Mouse (Mus musculus) heart, embryonic 12.5 days (tissue): ENCODE data around the gene Nmur2. TPM values are rescaled to one million over a fixed set of nuclear protein-coding genes. Genes with fewer than 3 reads are reported as not detected.

Experiments
- ATAC-seq: fragments of 200-750 bp; cut with Nextera tagmentation; 2 replicates; pipeline ENCODE4 v1.8.0; 2017; ENCODE audit warnings: moderate TSS enrichment, moderate library complexity; ENCODE audit not compliant: insufficient number of reproducible peaks, low FRiP score
- H3K27ac ChIP-seq: fragments of 300-500 bp; sonication (generic); 2 replicates; pipeline ENCODE4 v1.5.1; 2016; ENCODE audit warnings: mild to moderate bottlenecking, moderate library complexity; ENCODE audit not compliant: poor library complexity, severe bottlenecking
- H3K27me3 ChIP-seq: fragments of 300-500 bp; sonication (generic); replicated peaks from 2 replicates; pipeline ENCODE4 v1.6.1; 2016; ENCODE audit warnings: mild to moderate bottlenecking, moderate library complexity
- H3K36me3 ChIP-seq: fragments of 300-500 bp; sonication (generic); 2 replicates; pipeline ENCODE4 v1.6.1; 2016; ENCODE audit warnings: mild to moderate bottlenecking, moderate library complexity
- H3K4me1 ChIP-seq: fragments of 300-500 bp; sonication (generic); replicated peaks from 2 replicates; pipeline ENCODE4 v1.6.1; 2016; ENCODE audit warnings: mild to moderate bottlenecking
- H3K4me2 ChIP-seq: fragments of 300-500 bp; sonication (generic); 2 replicates; pipeline ENCODE4 v1.6.1; 2016; ENCODE audit warnings: mild to moderate bottlenecking, moderate library complexity
- H3K4me3 ChIP-seq: fragments of 300-500 bp; sonication (generic); 2 replicates; pipeline ENCODE4 v1.5.1; 2016; ENCODE audit warnings: mild to moderate bottlenecking
- H3K9ac ChIP-seq: fragments of 300-500 bp; sonication (generic); 2 replicates; pipeline ENCODE4 v1.6.1; 2016; ENCODE audit warnings: mild to moderate bottlenecking, moderate library complexity
- H3K9me3 ChIP-seq: fragments of 300-500 bp; sonication (generic); replicated peaks from 2 replicates; pipeline ENCODE4 v1.6.1; 2016; ENCODE audit warnings: mild to moderate bottlenecking, moderate library complexity
- WGBS: fragments of 180-500 bp; shearing (Covaris S2); methylation state at CpG from one replicate; pipeline ENCODE4 v1.1.7; 2016; 5-methylcytosine and 5-hydroxymethylcytosine counted together
- polyA plus RNA-seq: library from polyadenylated mRNA; unstranded; fragments of >200 nt; fragmentation: Nextera tagmentation; extraction: Ambion mirVana; gene quantifications from 2 replicates; pipeline ENCODE4 v1.2.1, GENCODE M21; 2016

The Nmur2 gene
- polyA plus RNA-seq, 1 experiment from 2014 or later: not detected

GRCm38 (mm10) chr11:56012396-56012795 lies 28.4 kb downstream of the Nmur2 start:
- H3K4me1 ChIP-seq: no peaks in the 10 kb centered on the region
- no peaks in the 10 kb centered on the region for H3K9me3 ChIP-seq
- no peak overlapping the region for H3K4me3 ChIP-seq
- H3K27me3 ChIP-seq: 0 out of 2 replicates have a peak, but pooled peaks cover 5% of the 10 kb centered on the region
- H3K9ac ChIP-seq: no peak overlapping the region
- no peak for ATAC-seq
- no peak overlapping the region for H3K27ac ChIP-seq
- no peak overlapping the region for H3K4me2 ChIP-seq
- H3K36me3 ChIP-seq: no peaks in the 10 kb centered on the region
- 49% methylated on average over 2 of the region's 2 CpGs for WGBS

- no peak overlapping the region for H3K4me3 ChIP-seq
- WGBS: 68% methylated on average over 3 of the region's 3 CpGs
Measured at GRCm38 (mm10) chr11:56008277-56008676, 32.5 kb downstream of the Nmur2 start.

DNA sequence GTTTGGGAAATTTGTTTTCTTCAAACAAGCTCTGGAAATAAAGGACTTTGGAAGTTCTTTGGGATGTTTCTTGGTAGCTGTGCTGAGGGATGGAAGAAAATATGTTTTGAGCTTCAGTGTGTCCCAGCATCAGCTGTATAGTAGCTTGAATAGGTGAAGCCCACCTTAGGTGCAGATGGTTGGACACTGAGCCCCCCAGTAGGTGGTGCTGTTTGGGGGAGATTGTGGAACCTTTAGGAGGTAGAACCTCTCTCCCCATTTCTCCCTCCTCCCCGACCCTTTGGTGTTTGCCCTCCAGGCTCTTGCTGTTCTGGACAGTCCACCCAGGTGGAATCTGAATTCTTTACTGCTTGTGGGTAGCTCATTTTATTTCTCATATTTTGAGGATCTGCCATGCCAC lies 48.0 kb downstream of the Nmur2 start:
- Histone ChIP-seq H3K4me3 (no peak overlapping the region), H3K27ac (no peak overlapping the region), H3K9ac (no peak overlapping the region), H3K27me3 (no peaks in the 10 kb centered on the region; the same call in 1 of the 2 replicates), H3K4me1 (no peaks in the 10 kb centered on the region), H3K4me2 (no peak overlapping the region), H3K9me3 (no peaks in the 10 kb centered on the region), H3K36me3 (no peaks in the 10 kb centered on the region)
- no peak for ATAC-seq
- 33% methylated on average over 1 of the region's 1 CpGs for WGBS

More at GRCm38 (mm10) chr11:56008277-56008676, 32.5 kb downstream of the Nmur2 start:
- Histone ChIP-seq H3K4me1 (no peaks in the 10 kb centered on the region), H3K27me3 (0 out of 2 replicates have a peak, but pooled peaks cover 5% of the 10 kb centered on the region), H3K9ac (no peak overlapping the region), H3K36me3 (no peaks in the 10 kb centered on the region), H3K27ac (no peak overlapping the region), H3K4me2 (no peak overlapping the region), H3K9me3 (no peaks in the 10 kb centered on the region)
- ATAC-seq: no peak

- WGBS: 66% methylated on average over 3 of the region's 3 CpGs
- Histone ChIP-seq H3K4me3 (no peak overlapping the region), H3K27ac (no peak overlapping the region), H3K27me3 (no peaks in the 10 kb centered on the region; the same call in 1 of the 2 replicates), H3K4me2 (no peak overlapping the region), H3K36me3 (no peaks in the 10 kb centered on the region), H3K4me1 (no peaks in the 10 kb centered on the region), H3K9ac (no peak overlapping the region), H3K9me3 (no peaks in the 10 kb centered on the region)
- ATAC-seq: no peak
Measured at GRCm38 (mm10) chr11:55992148-55992547, 48.7 kb downstream of the Nmur2 start.

DNA sequence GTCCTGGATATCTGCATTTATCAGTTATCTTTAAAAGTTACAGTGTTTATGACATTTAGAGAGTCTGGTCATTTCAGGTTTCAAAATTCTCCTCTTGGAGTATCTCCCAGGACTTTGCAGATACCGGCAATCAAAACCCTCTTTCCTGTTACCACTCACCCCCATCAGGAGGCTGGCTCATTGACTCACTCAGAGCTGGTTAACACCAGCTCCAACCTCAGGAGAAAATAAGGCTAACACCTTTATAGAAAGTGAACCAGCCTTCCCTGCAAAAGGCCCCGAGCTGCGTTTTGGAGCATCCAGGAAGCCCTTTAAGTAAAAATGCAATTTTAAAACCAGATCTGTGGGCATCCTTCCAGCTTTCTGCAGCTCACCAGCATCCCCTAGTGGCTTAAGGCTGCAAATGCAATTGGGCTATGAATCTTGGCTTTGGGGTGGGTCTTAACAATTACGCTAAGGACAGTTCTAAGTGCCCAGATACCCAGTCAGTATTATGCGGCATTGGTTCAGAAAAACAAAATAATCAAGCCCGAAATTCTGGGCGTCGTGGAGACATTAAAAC lies 49.2 kb downstream of the Nmur2 start:
- no peaks in the 10 kb centered on the region for H3K36me3 ChIP-seq

GRCm38 (mm10) chr11:55984643-55985042 lies 56.2 kb downstream of the Nmur2 start:
- H3K27ac ChIP-seq: no peak overlapping the region
- no peak overlapping the region for H3K4me3 ChIP-seq
- H3K4me2 ChIP-seq: no peak overlapping the region
- no peaks in the 10 kb centered on the region for H3K4me1 ChIP-seq
- no peak overlapping the region for H3K9ac ChIP-seq
- H3K36me3 ChIP-seq: no peaks in the 10 kb centered on the region
- 66% methylated on average over 3 of the region's 3 CpGs for WGBS
- H3K9me3 ChIP-seq: no peaks in the 10 kb centered on the region
- H3K27me3 ChIP-seq: no peaks in the 10 kb centered on the region
- no peak for ATAC-seq

More for the DNA sequence above, 49.2 kb downstream of the Nmur2 start:
- Histone ChIP-seq H3K4me2 (no peak overlapping the region), H3K27me3 (no peaks in the 10 kb centered on the region; the same call in 1 of the 2 replicates), H3K27ac (no peak overlapping the region), H3K4me1 (no peaks in the 10 kb centered on the region), H3K4me3 (no peak overlapping the region), H3K9me3 (no peaks in the 10 kb centered on the region), H3K9ac (no peak overlapping the region)
- WGBS: 9% methylated on average over 8 of the region's 8 CpGs
- no peak for ATAC-seq

DNA sequence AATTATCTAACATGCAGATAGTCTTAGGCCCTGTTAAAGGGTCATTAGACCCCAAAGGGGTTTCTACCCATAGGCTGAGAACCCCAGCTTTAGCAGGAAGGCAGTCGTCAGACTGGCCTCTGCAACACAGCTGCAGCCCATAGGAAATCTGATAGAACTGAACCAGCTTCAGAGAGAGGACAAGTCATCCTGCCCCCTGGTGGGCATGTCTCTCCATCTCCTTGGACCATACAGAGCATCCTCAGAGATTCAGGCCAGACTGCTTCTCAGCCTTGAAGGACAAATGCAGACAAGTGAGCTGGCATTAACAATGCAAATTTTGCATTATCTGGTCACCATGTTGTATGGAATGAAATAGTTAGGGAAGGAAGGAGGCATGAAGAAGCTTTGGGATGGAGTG lies 59.2 kb downstream of the Nmur2 start:
- H3K27me3 ChIP-seq: no peaks in the 10 kb centered on the region
- H3K4me3 ChIP-seq: no peak overlapping the region
- no peaks in the 10 kb centered on the region for H3K4me1 ChIP-seq
- 34% methylated on average over 1 of the region's 1 CpGs for WGBS
- H3K4me2 ChIP-seq: no peak overlapping the region
- H3K9me3 ChIP-seq: no peaks in the 10 kb centered on the region
- H3K36me3 ChIP-seq: no peaks in the 10 kb centered on the region
- H3K27ac ChIP-seq: no peak overlapping the region
- no peak for ATAC-seq
- no peak overlapping the region for H3K9ac ChIP-seq

GRCm38 (mm10) chr11:55978146-55978545 lies 62.7 kb downstream of the Nmur2 start:
- no peaks in the 10 kb centered on the region for H3K9me3 ChIP-seq
- no peak overlapping the region for H3K4me2 ChIP-seq
- no peaks in the 10 kb centered on the region for H3K27me3 ChIP-seq
- ATAC-seq: no peak
- no peak overlapping the region for H3K4me3 ChIP-seq
- no peak overlapping the region for H3K9ac ChIP-seq
- no peaks in the 10 kb centered on the region for H3K4me1 ChIP-seq
- WGBS: 75% methylated on average over 6 of the region's 6 CpGs
- no peaks in the 10 kb centered on the region for H3K36me3 ChIP-seq
- H3K27ac ChIP-seq: no peak overlapping the region
